Mouse (Mus musculus) urinary bladder, postnatal 10 days (tissue): Measurements from ENCODE around the gene Olfr1157.

ENCODE experiments used
- DNase-seq: peaks from one replicate; pipeline ENCODE4 v3.0.0; 2022; ENCODE audit warnings: low spot score

Olfr1157 gene

DNA sequence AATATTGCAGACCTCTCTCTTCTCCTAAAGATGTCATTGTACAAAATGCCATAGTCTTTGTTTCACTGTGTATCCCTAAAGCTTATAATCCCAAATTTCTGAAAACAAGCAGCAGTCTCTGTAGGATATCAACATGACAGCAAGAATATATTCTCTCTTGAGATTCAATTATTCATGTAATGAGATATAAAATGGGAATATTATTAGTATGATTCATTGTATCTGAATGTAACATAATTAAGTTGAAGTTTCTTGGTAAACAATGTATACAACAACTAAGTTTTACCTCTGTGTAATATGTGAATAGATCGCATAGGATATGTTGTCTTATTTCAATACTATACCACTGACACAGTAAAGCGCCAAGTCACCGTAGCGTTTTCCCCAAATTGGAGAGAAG is at the start of gene Olfr1157:
Gene Olfr1157, minus strand, starts transcription at position 101 of the 400 bp plus-strand sequence.
- DNase-seq, result no peak

DNA sequence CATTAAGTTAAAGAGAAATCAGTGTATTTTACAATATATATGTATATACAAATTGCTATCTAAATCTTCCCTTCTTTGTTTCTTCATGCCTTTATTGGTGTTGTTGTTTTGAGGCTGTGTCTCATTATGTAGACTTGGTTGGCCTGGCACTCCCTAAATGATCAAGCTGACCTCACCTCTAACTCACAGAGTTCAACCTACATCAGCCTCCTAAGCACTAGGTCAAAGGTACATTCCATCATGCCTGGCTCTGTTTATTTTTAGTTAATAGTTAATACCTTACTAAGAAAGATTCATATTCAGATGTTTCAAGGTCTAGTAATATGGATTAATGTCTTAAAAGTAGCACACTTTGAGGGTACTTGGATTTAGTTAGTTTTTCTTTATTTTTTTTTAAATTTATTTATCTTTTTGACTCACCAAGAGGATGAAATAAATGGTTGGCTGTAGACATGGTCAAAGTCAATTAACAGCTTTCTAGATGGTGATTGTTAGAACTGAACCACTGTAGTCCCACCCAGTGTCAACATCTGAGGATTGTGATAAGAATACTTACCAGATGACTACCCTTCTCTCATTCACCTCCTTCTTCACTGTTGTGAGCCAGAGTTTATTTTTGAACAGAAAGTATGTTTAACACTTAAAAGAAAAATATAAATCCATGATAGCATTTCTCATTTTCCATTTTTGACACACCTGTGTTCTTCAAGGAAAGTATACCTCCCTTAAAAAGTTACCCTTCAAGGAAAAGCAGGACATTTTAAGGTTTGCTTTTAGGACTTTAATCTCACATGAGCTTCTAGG is 39.6 kb upstream of the Olfr1157 start, which contains the start of gene Olfr1160:
Gene Olfr1160, minus strand, starts transcription at position 754 of the 804 bp plus-strand sequence.
- no peak for DNase-seq

DNA sequence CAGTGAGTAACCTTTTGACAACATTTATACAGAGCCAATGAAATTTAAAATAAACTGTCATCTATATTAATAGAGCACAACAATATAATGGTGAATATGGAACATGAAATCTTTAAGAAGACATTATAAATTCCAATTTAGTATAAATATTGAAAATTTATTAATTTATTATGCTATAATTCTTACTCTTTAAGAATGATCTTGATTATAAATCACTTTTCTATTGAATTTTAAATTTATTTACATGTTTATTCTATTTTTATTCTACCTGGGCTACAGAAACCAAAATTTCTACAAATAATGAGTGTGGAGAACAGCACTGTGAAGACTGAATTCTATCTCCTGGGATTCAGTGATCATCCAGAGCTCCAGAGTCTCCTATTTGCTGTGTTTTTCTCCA is 21.7 kb upstream of the Olfr1157 start, which contains the start of gene Olfr1158:
Gene Olfr1158, plus strand, starts transcription at position 301 of the 400 bp plus-strand sequence.
- DNase-seq, result no peak

DNA sequence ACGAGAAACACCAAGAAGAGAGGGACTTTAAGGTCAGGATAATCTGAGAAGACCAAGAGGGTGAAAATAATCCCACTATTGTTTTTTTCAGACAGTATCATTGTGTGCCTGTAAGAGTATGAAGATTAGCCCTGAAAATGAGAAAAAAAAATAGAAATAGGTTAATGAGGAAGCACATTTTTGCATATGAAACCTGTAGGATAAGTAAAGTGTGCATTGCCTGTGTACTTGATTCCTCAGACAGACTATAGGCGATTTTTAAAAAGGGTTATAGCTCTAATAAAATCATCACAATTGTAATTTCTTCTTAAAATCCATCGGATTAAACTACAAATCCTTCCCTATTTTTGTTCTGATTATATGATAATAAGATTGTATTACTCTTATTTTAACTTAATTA is 6.5 kb upstream of the Olfr1157 start, which contains the start of gene Olfr74:
Gene Olfr74, minus strand, starts transcription at position 101 of the 400 bp plus-strand sequence.
- DNase-seq, result no peak

DNA sequence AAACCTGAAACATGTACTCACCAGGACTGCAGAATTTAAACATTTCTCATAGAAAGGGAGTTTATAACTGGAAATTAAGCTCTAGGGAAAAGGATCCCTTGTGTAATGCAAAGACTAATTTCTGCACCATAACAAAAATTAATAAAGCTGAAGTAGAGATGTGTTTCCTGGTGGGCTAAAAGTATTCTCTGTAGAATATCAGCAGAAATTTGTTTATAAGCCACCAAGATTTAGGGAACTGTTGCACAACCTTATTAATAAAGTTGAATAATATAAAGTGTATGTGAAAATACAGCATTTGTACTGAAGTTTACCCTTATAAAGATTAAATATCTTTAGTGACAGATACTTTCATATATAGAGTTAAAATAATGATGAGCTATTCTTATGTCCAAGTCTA is 15.1 kb downstream of the Olfr1157 start, which contains the start of gene Olfr1156:
Gene Olfr1156, minus strand, starts transcription at position 101 of the 400 bp plus-strand sequence.
- DNase-seq, result no peak

DNA sequence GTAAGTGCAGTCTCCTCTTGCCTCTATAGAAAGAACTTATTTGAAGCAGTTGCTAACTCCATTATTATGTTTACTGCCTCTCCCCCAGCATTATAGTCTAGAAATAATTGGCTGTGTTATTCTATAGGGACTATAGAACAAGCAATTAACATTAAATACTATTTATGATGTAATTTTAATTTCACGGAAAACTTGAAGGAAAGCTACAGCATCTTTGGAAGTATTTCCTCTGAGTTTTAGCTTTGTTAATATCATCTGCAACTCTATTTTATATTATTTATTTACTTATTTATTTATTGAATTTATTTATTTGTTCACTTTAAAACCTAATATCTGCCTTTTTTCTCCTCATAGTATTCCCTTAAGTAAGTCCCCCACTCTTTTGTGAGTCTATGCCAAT is 23.1 kb downstream of the Olfr1157 start, which contains the start of gene Olfr1155:
Gene Olfr1155, minus strand, starts transcription at position 101 of the 400 bp plus-strand sequence.
- DNase-seq, result no peak
